Mouse (Mus musculus): ENCODE measurements around the gene Tradd. TPM values are rescaled to one million over a fixed set of nuclear protein-coding genes. Genes with fewer than 3 reads are reported as not detected.
A peak's percentile ranks its signal among the peaks of the same experiment; 100 is the strongest.
"Not testable (repeated sequence)": the region's sequence is repeated elsewhere in the genome, so short reads cannot be mapped to it uniquely, and the experiment has no call there.

The Tradd gene
- total RNA-seq, 2 experiments from 2014 or later = 4.6 to 10.9 TPM

- no peak for DNase-seq (ENCODE audit: extremely low spot score in 1 of 2, low spot score in 1 of 2)
Measured at GRCm38 (mm10) chr8:105295895-105296573, 31.6 kb upstream of the Tradd start, which contains the start of gene Exoc3l. TSS of gene Exoc3l (minus strand) at chr8:105296101.

- DNase-seq (ENCODE audit: extremely low spot score in 1 of 2, low spot score in 1 of 2) = no peak
Measured at GRCm38 (mm10) chr8:105295256-105295655, 30.8 kb upstream of the Tradd start.

GRCm38 (mm10) chr8:105294776-105295175 is 30.4 kb upstream of the Tradd start:
- DNase-seq (ENCODE audit: extremely low spot score in 1 of 2, low spot score in 1 of 2) = no peak

GRCm38 (mm10) chr8:105293405-105293804 is 29.0 kb upstream of the Tradd start:
- DNase-seq (ENCODE audit: extremely low spot score in 1 of 2, low spot score in 1 of 2) = no peak

GRCm38 (mm10) chr8:105292471-105292870 is 28.1 kb upstream of the Tradd start:
- no peak for DNase-seq (ENCODE audit: extremely low spot score in 1 of 2, low spot score in 1 of 2)

- DNase-seq (ENCODE audit: extremely low spot score in 1 of 2, low spot score in 1 of 2) = not testable (repeated sequence)
Measured at GRCm38 (mm10) chr8:105291802-105292201, 27.4 kb upstream of the Tradd start.

- DNase-seq (ENCODE audit: extremely low spot score in 1 of 2, low spot score in 1 of 2) = not testable (repeated sequence)
Measured at GRCm38 (mm10) chr8:105291364-105291763, 27.0 kb upstream of the Tradd start.

GRCm38 (mm10) chr8:105290554-105291314 is 26.3 kb upstream of the Tradd start:
- DNase-seq (ENCODE audit: extremely low spot score in 1 of 2, low spot score in 1 of 2) = peak in 1 of 2 experiments; percentile 93

- DNase-seq (ENCODE audit: extremely low spot score in 1 of 2, low spot score in 1 of 2) = peak in 1 of 2 experiments; percentile 34
Measured at GRCm38 (mm10) chr8:105289805-105290460, 25.5 kb upstream of the Tradd start, which contains the start of gene 4931428F04Rik. TSS of gene 4931428F04Rik (minus strand) at chr8:105289864.

GRCm38 (mm10) chr8:105288958-105289732 is 24.7 kb upstream of the Tradd start:
- peak; percentile 88 to 91 for DNase-seq (ENCODE audit: extremely low spot score in 1 of 2, low spot score in 1 of 2)

GRCm38 (mm10) chr8:105288231-105288630 is 23.8 kb upstream of the Tradd start:
- no peak for DNase-seq (ENCODE audit: extremely low spot score in 1 of 2, low spot score in 1 of 2)

GRCm38 (mm10) chr8:105286907-105287306 is 22.5 kb upstream of the Tradd start:
- DNase-seq (ENCODE audit: extremely low spot score in 1 of 2, low spot score in 1 of 2) = no peak

- DNase-seq (ENCODE audit: extremely low spot score in 1 of 2, low spot score in 1 of 2) = no peak
Measured at GRCm38 (mm10) chr8:105285514-105285913, 21.1 kb upstream of the Tradd start.

GRCm38 (mm10) chr8:105283074-105283473 is 18.7 kb upstream of the Tradd start:
- peak in 1 of 2 experiments; percentile 56 for DNase-seq (ENCODE audit: extremely low spot score in 1 of 2, low spot score in 1 of 2)

GRCm38 (mm10) chr8:105282239-105282638 is 17.8 kb upstream of the Tradd start:
- DNase-seq (ENCODE audit: extremely low spot score in 1 of 2, low spot score in 1 of 2) = no peak

GRCm38 (mm10) chr8:105281821-105282220 is 17.4 kb upstream of the Tradd start:
- DNase-seq (ENCODE audit: extremely low spot score in 1 of 2, low spot score in 1 of 2) = no peak

- no peak for DNase-seq (ENCODE audit: extremely low spot score in 1 of 2, low spot score in 1 of 2)
Measured at GRCm38 (mm10) chr8:105280567-105280966, 16.2 kb upstream of the Tradd start.

GRCm38 (mm10) chr8:105278911-105279334 is 14.5 kb upstream of the Tradd start:
- DNase-seq (ENCODE audit: extremely low spot score in 1 of 2, low spot score in 1 of 2) = peak; percentile 76 to 81

GRCm38 (mm10) chr8:105276292-105277120 is 12.1 kb upstream of the Tradd start:
- DNase-seq (ENCODE audit: extremely low spot score in 1 of 2, low spot score in 1 of 2) = peak in 1 of 2 experiments; percentile 54

Data from layer of hippocampus, postnatal 25 days (tissue).